Mouse (Mus musculus) brain, embryonic 14.5 days (tissue): ENCODE results near the gene Rbm33.

Experiments
- CTCF ChIP-seq: fragments of 200-500 bp; IDR thresholded peaks from 2 replicates; pipeline ENCODE4 v1.5.1; 2012; ENCODE audit warnings: inconsistent platforms, mild to moderate bottlenecking, moderate library complexity, borderline replicate concordance; ENCODE audit not compliant: insufficient read depth, insufficient read length; ENCODE audit errors: extremely low read depth
- POLR2A ChIP-seq: fragments of 200-500 bp; IDR thresholded peaks from 2 replicates; pipeline ENCODE4 v1.6.1; 2012; ENCODE audit warnings: mild to moderate bottlenecking, inconsistent platforms, borderline replicate concordance; ENCODE audit not compliant: poor library complexity, insufficient read depth, insufficient read length, severe bottlenecking; ENCODE audit errors: extremely low read depth

- TF ChIP-seq CTCF: no peak
- no peak for TF ChIP-seq POLR2A
These were observed 85.8 kb downstream of the Rbm33 start for GRCm38 (mm10) chr5:28402756-28403155.
